Mouse (Mus musculus) heart, adult 2 months (tissue): ENCODE measurements around the gene Nrp1. TPM values are rescaled to one million over a fixed set of nuclear protein-coding genes. Genes with fewer than 3 reads are reported as not detected.

Experiments used
- DNase-seq, 2 experiments: peaks; one replicate each; pipeline ENCODE4 v3.0.0; 2021
- H3K27ac ChIP-seq: fragments of 200-600 bp; 2 replicates; pipeline ENCODE4 v1.8.1; 2022
- H3K27me3 ChIP-seq: fragments of 200-500 bp; 2 replicates; pipeline ENCODE4 v1.6.1; 2012; ENCODE audit warnings: mild to moderate bottlenecking, low read length, inconsistent platforms, mixed read lengths; ENCODE audit not compliant: control insufficient read depth, insufficient read depth
- H3K36me3 ChIP-seq: fragments of 200-500 bp; 2 replicates; pipeline ENCODE4 v1.6.1; 2012; ENCODE audit warnings: low read length, inconsistent platforms; ENCODE audit not compliant: control insufficient read depth, insufficient read depth
- H3K4me1 ChIP-seq: fragments of 200-500 bp; 2 replicates; pipeline ENCODE4 v1.6.1; 2011; ENCODE audit warnings: low read length; ENCODE audit not compliant: control insufficient read depth, insufficient read depth
- H3K4me3 ChIP-seq: fragments of 200-600 bp; 2 replicates; pipeline ENCODE4 v1.8.1; 2022
- H3K79me2 ChIP-seq: fragments of 200-500 bp; replicated peaks from 2 replicates; pipeline ENCODE4 v1.6.1; 2012; ENCODE audit warnings: mild to moderate bottlenecking, inconsistent platforms, low read length, moderate library complexity, mixed read lengths; ENCODE audit not compliant: control insufficient read depth, insufficient read depth
- H3K9ac ChIP-seq: fragments of 200-500 bp; 2 replicates; pipeline ENCODE4 v1.6.1; 2012; ENCODE audit warnings: low read depth, mild to moderate bottlenecking, control low read depth, inconsistent platforms, low read length, mixed read lengths
- CTCF ChIP-seq: fragments of 200-600 bp; IDR thresholded peaks from 2 replicates; pipeline ENCODE4 v1.8.1; 2022; ENCODE audit warnings: antibody characterized with exemption, mild to moderate bottlenecking, moderate library complexity
- EP300 ChIP-seq: fragments of 200-500 bp; IDR thresholded peaks from 2 replicates; pipeline ENCODE4 v1.6.1; 2011; ENCODE audit warnings: low read depth, low read length, control low read depth; ENCODE audit not compliant: insufficient read depth
- POLR2A ChIP-seq: fragments of 200-500 bp; IDR thresholded peaks from 2 replicates; pipeline ENCODE4 v1.6.1; 2011; ENCODE audit warnings: mild to moderate bottlenecking, low read depth, low read length, control low read depth; ENCODE audit not compliant: insufficient read depth
- WGBS: fragments of 180-500 bp; shearing (Covaris S2); methylation state at CpG from one replicate; pipeline ENCODE4 v1.1.7; 2018; 5-methylcytosine and 5-hydroxymethylcytosine counted together
- intact Hi-C: fragments of 180-260 bp; cut with DNase I; formaldehyde crosslinking; loops from one replicate; pipeline ENCODE4 v1.15.1; 2025
- polyA plus RNA-seq: library from polyadenylated mRNA; depleted of rRNA; stranded (reverse); fragments of >200 nt; gene quantifications from 2 replicates; pipeline ENCODE4 v1.2.3, GENCODE M21; 2012
- total RNA-seq, 2 experiments: library from RNA; stranded (reverse); gene quantifications; 2 replicates each; pipeline ENCODE4 v1.2.3; 2021

Gene Nrp1
- total and polyA plus RNA-seq, 3 experiments = 64.5 to 115 (median 115) TPM

GRCm38 (mm10) chr8:128397441-128397840 lies 39.0 kb downstream of the Nrp1 start:
- intact Hi-C loops = no loop called here
- WGBS = 39% methylated on average over 3 of the region's 3 CpGs
- H3K4me1 ChIP-seq = peaks cover 54% of the 10 kb centered on the region

GRCm38 (mm10) chr8:128398472-128399091 lies 40.2 kb downstream of the Nrp1 start:
- no peak for DNase-seq
- no peak for TF ChIP-seq POLR2A
- TF ChIP-seq EP300 = no peak
- TF ChIP-seq CTCF = no peak
- Histone ChIP-seq H3K9ac (peak overlapping the region; percentile 25; the same call in 1 of the 2 replicates), H3K4me3 (no peak overlapping the region), H3K79me2 (peaks cover 30% of the 10 kb centered on the region), H3K4me1 (peaks cover 53% of the 10 kb centered on the region), H3K27me3 (no peaks in the 10 kb centered on the region), H3K36me3 (peaks cover 75% of the 10 kb centered on the region), H3K27ac (no peak overlapping the region; the same call in 1 of the 2 replicates)
- WGBS = 74% methylated on average over 11 of the region's 11 CpGs
- intact Hi-C loops = no loop called here

More at GRCm38 (mm10) chr8:128397441-128397840, 39.0 kb downstream of the Nrp1 start:
- no peak for TF ChIP-seq EP300
- no peak for TF ChIP-seq POLR2A
- TF ChIP-seq CTCF = no peak
- H3K4me3 ChIP-seq = no peak overlapping the region
- H3K27ac ChIP-seq = no peak overlapping the region
- peaks cover 79% of the 10 kb centered on the region for H3K36me3 ChIP-seq
- H3K9ac ChIP-seq = 0 out of 2 replicates have a peak overlapping the region, but pooled peaks have one; percentile 30
- no peak for DNase-seq
- no peaks in the 10 kb centered on the region for H3K27me3 ChIP-seq
- H3K79me2 ChIP-seq = peaks cover 30% of the 10 kb centered on the region

GRCm38 (mm10) chr8:128400286-128400685 lies 41.9 kb downstream of the Nrp1 start:
- DNase-seq = no peak
- peaks cover 29% of the 10 kb centered on the region for H3K79me2 ChIP-seq
- no peak overlapping the region for H3K4me3 ChIP-seq
- WGBS = 66% methylated on average over 5 of the region's 5 CpGs
- intact Hi-C loops = no loop called here
- H3K36me3 ChIP-seq = peaks cover 63% of the 10 kb centered on the region
- H3K4me1 ChIP-seq = peaks cover 45% of the 10 kb centered on the region
- H3K9ac ChIP-seq = no peak overlapping the region
- no peak for TF ChIP-seq POLR2A
- no peak for TF ChIP-seq CTCF
- no peak for TF ChIP-seq EP300
- H3K27ac ChIP-seq = no peak overlapping the region
- no peaks in the 10 kb centered on the region for H3K27me3 ChIP-seq

- Histone ChIP-seq H3K36me3 (peaks cover 57% of the 10 kb centered on the region), H3K4me1 (peaks cover 34% of the 10 kb centered on the region), H3K79me2 (peaks cover 22% of the 10 kb centered on the region), H3K4me3 (no peak overlapping the region), H3K27ac (no peak overlapping the region), H3K27me3 (no peaks in the 10 kb centered on the region), H3K9ac (no peak overlapping the region)
- WGBS = 26% methylated on average over 2 of the region's 2 CpGs
- no peak for DNase-seq
- TF ChIP-seq POLR2A = no peak
- no peak for TF ChIP-seq CTCF
- TF ChIP-seq EP300 = no peak
- intact Hi-C loops = no loop called here
These were observed 46.5 kb downstream of the Nrp1 start for GRCm38 (mm10) chr8:128404876-128405275.

- no peak for TF ChIP-seq CTCF
- no peak for TF ChIP-seq POLR2A
- TF ChIP-seq EP300 = no peak
- no peak overlapping the region for H3K27ac ChIP-seq
- no peak overlapping the region for H3K4me3 ChIP-seq
- no peak overlapping the region for H3K9ac ChIP-seq
- H3K79me2 ChIP-seq = peaks cover 7% of the 10 kb centered on the region
- peaks cover 37% of the 10 kb centered on the region for H3K4me1 ChIP-seq
- intact Hi-C loops = no loop called here
- DNase-seq = no peak
- no peaks in the 10 kb centered on the region for H3K27me3 ChIP-seq
- peaks cover 71% of the 10 kb centered on the region for H3K36me3 ChIP-seq
- 32% methylated on average over 4 of the region's 4 CpGs for WGBS
These were observed 55.0 kb downstream of the Nrp1 start for GRCm38 (mm10) chr8:128413381-128413780.
